Mouse (Mus musculus) C2C12 (cell line): ENCODE measurements at regions not wholly inside any gene's neighbourhood (a gene's known extent, or its start where the extent isn't known, plus 50 kb on each side); places are given as distances from the start of the nearest gene placed in this dataset.

Source experiments
- H3K27me3 ChIP-seq: one replicate; pipeline ENCODE4 v1.6.1; 2011; ENCODE audit not compliant: control insufficient read depth, insufficient read depth, insufficient read length
- H3K36me3 ChIP-seq: one replicate; pipeline ENCODE4 v1.6.1; 2011; ENCODE audit not compliant: control insufficient read depth, insufficient read depth
- H3K4me3 ChIP-seq: one replicate; pipeline ENCODE4 v1.5.1; 2011; ENCODE audit warnings: mild to moderate bottlenecking, control low read depth; ENCODE audit not compliant: poor library complexity, insufficient read depth, severe bottlenecking
- H3K79me2 ChIP-seq: one replicate; pipeline ENCODE4 v1.6.1; 2011; ENCODE audit not compliant: control insufficient read depth, insufficient read depth
- H3K79me3 ChIP-seq: one replicate; pipeline ENCODE4 v1.6.1; 2011; ENCODE audit warnings: low read depth, control low read depth
- H3ac ChIP-seq: one replicate; pipeline ENCODE3; 2011; ENCODE audit warnings: low read depth; ENCODE audit not compliant: control insufficient read depth, insufficient read length
- CEBPB ChIP-seq: IDR thresholded peaks from one replicate; pipeline ENCODE4 v1.6.1; 2011; ENCODE audit warnings: low read depth, mild to moderate bottlenecking, control low read depth, moderate library complexity
- CTCF ChIP-seq: IDR thresholded peaks from one replicate; pipeline ENCODE4 v1.5.1; 2011; ENCODE audit not compliant: control insufficient read depth, insufficient read depth, insufficient read length
- FOSL1 ChIP-seq: IDR thresholded peaks from one replicate; pipeline ENCODE4 v1.8.0; 2011; ENCODE audit warnings: mild to moderate bottlenecking, low read length; ENCODE audit not compliant: poor library complexity, insufficient read depth, severe bottlenecking
- MAX ChIP-seq: IDR thresholded peaks from one replicate; pipeline ENCODE4 v1.6.1; 2011; ENCODE audit warnings: mild to moderate bottlenecking, control low read depth
- MYOD1 ChIP-seq: IDR thresholded peaks from one replicate; pipeline ENCODE4 v1.6.1; 2011; ENCODE audit warnings: low read depth; ENCODE audit not compliant: control insufficient read depth, insufficient read length
- MYOG ChIP-seq: IDR thresholded peaks from one replicate; pipeline ENCODE4 v1.6.1; 2011; ENCODE audit not compliant: control insufficient read depth, insufficient read length; ENCODE audit errors: extremely low read depth
- USF1 ChIP-seq: IDR thresholded peaks from one replicate; pipeline ENCODE4 v1.6.1; 2011; ENCODE audit warnings: low read depth, mild to moderate bottlenecking, control low read depth, moderate library complexity

- H3K36me3 ChIP-seq, result no peaks in the 10 kb centered on the region
- no peak for TF ChIP-seq MYOD1
- TF ChIP-seq MYOG, result no peak
- TF ChIP-seq CTCF, result no peak
- no peak for TF ChIP-seq CEBPB
- no peak for TF ChIP-seq FOSL1
- TF ChIP-seq MAX, result no peak
- no peak for TF ChIP-seq USF1
- no peaks in the 10 kb centered on the region for H3K79me3 ChIP-seq
- no peaks in the 10 kb centered on the region for H3K79me2 ChIP-seq
- H3K4me3 ChIP-seq, result no peak overlapping the region
- no peaks in the 10 kb centered on the region for H3K27me3 ChIP-seq
- H3ac ChIP-seq, result no peak overlapping the region
Observed at GRCm38 (mm10) chr17:50457053-50457697, 52.0 kb upstream of the Plcl2 start.

GRCm38 (mm10) chr17:50458232-50458631 is 51.0 kb upstream of the Plcl2 start:
- Histone ChIP-seq H3K79me3 (no peaks in the 10 kb centered on the region), H3K36me3 (no peaks in the 10 kb centered on the region), H3ac (no peak overlapping the region), H3K4me3 (no peak overlapping the region), H3K27me3 (no peaks in the 10 kb centered on the region), H3K79me2 (no peaks in the 10 kb centered on the region)
- no peak for TF ChIP-seq USF1
- no peak for TF ChIP-seq CEBPB
- no peak for TF ChIP-seq MAX
- TF ChIP-seq FOSL1, result no peak
- no peak for TF ChIP-seq MYOD1
- no peak for TF ChIP-seq MYOG
- TF ChIP-seq CTCF, result no peak
